Mouse (Mus musculus) left cerebral cortex, adult 11 months (tissue): ENCODE results near the gene Cbr2.

Source experiments
- DNase-seq: peaks from one replicate; pipeline ENCODE4 v3.0.0; 2022; ENCODE audit warnings: low spot score

The Cbr2 gene

DNA sequence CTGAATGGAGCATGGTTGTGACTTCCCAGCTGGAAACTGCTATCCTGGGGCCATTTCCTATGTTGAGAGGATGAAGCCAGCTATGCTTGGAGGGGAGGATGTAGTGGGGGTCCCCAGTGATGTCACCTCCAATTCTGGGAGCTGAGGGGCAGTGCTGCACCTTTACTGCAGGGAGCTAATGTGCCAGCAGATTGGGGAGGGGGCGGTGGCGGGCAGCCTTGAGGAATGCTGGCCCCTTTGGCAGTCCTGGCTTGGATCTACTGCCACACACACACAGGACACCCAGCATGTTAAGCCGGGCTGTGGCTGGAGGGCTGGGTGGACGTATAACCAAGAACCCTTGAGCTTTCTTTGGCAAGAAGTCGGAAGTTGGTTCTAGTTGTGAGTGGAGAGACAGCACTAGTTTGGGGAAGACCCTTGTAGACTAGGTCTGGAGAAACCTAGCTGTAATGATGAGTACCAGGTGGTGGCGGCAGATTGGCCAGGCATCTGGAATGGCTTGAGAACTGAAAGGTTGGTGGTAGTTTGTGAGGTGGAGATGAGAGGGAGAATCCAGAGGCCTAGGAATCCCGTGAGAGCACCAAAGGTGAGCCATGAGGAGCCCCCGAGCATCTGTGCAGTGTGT, 19.8 kb downstream of the Cbr2 start:
- no peak for DNase-seq

DNA sequence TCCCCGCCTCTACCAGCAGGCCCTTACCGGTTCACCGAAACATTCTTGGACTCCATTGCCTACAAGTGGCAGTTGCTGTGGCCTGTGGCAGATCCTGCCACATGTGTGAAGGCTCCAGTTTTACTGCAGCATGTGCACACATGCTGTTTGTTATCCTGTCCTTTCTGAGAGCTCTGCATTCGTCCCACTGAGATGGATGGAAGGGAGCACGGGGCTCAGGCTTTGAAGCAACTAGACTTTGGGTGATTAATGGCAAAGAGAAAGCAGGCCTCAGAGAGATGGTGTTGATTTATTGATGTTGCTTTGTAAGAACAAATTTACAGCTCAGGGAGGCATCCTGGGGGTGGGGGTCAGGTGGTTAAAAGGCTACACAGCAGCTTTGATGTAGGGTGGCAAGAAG, 21.2 kb downstream of the Cbr2 start:
- DNase-seq: no peak

DNA sequence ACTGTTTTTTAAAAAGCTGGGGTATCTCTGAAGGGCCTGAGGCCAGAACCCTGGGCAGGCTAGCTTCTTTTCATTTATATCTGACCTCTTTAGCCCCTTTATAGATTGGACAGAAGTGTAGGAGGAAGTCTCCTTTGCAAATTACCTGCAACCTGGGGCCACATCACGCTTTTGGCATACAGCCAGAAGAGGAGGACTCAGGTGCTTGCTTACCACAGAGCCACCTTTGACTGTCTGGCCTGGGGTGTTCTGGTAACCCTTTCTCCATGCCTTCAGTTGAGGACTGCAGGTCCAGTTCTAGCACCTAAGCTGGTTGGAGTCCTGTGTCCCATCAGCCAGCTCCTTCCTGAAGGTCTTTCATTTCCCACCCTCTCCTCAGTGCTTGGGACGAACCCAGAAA, 22.4 kb downstream of the Cbr2 start:
- no peak for DNase-seq

GRCm38 (mm10) chr11:120707969-120708368, 23.9 kb downstream of the Cbr2 start:
- no peak for DNase-seq

GRCm38 (mm10) chr11:120707225-120707624, 24.7 kb downstream of the Cbr2 start:
- no peak for DNase-seq

DNA sequence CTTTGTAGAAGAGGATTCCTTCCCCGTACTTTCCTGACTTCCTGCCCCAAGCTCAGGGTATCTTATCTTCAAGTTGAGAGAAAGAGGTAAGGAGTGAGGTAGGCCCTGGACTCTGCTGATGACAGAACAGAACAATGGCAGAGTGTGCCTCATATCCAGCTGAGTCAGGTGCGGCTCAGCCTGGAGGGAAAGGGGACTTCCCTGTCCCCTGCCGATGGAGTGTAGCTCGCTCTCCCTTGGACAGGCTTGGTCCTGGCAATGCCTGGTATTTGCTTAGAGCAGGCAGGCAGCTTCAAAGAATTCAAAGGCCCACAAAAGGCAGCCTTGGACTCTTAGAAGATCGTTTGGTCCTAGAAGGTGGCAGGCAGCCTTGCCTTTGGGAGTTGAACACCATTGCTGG, 25.8 kb downstream of the Cbr2 start:
- no peak for DNase-seq

- no peak for DNase-seq
These were observed 27.2 kb downstream of the Cbr2 start for GRCm38 (mm10) chr11:120704486-120705325.

- DNase-seq: no peak
These were observed 28.0 kb downstream of the Cbr2 start for GRCm38 (mm10) chr11:120703696-120704454.

DNA sequence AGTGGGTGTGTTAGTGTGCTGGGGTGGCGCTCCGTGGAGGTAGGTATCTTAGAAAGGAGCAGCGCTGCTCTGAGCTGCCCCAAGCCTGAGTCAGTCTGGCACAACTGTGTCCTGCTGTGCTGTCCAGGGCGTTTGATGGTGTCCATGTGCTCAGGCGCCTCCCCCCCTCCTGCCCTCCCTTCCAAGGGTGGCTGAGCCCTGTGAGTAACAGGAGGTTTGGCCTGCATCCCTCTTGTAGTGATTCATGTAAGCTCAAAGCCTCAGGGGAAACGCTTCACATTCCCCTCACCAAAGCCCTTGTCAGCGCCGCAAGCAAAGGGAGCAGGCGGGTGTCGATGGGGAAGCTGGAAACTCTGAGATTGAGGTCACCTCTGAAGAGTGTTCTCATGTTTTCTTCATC, 34.2 kb downstream of the Cbr2 start:
- DNase-seq: no peak

- DNase-seq: no peak
These were observed 35.3 kb downstream of the Cbr2 start for GRCm38 (mm10) chr11:120696568-120696967.

DNA sequence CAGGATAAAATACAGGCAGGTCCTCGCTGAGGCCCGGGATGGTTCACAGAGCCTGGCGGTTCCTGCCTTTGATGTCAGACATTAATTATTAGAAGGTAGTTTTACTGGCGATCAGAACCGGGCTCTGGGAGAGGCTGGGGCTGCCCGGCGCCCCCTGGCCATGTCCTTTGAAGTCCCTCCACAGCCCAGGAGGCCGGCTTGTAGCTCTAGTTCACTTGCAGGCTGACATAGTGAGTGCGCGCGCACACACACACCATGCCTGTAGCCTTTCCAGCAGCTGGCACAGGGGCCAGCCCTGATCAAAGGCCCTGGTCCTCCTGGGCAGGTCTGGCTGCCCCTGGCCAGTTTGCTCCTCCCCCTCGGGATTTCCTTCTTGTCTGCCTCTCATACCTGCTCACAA, 36.3 kb downstream of the Cbr2 start:
- no peak for DNase-seq

DNA sequence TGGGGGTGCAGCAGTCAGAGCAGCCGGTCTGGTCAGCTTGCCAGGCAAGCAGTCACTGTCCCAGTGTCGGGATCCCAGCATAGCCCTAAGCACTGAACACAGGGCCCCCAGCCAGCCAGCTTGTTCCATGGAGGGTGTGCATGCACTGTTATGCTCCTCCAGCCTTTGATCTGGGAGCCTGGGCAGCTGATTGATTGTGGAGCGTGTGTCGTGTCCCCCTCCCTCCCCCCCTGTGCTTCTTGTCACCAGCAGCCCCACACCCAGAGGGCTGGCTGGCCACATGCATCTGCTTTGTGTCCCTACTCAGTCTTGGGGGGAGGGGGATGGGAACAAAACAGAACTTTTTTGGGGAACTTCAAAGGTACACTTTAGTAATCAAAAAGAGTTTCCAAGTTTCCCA, 36.7 kb downstream of the Cbr2 start:
- DNase-seq: no peak

DNA sequence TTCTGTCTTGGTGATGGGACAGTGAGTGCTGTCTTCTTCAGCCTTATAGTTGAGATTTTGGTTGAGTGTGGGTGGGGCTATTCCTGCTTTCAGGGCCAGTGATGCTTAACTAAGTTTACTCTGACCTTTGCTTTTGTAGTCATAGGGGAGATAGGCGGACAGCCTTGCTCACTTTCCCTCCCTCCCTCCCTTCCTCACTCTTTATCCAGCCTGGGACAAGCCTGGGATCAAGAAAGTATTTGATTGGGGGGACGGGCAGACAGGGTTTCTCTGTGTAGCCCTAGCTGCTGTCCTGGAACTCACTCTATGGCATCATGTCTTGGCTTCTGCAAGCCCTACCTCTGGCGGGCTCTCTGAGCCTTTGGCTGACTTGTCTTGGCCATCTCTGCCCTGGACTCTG, 38.5 kb downstream of the Cbr2 start:
- no peak for DNase-seq

GRCm38 (mm10) chr11:120692471-120693011, 39.4 kb downstream of the Cbr2 start:
- DNase-seq: no peak

DNA sequence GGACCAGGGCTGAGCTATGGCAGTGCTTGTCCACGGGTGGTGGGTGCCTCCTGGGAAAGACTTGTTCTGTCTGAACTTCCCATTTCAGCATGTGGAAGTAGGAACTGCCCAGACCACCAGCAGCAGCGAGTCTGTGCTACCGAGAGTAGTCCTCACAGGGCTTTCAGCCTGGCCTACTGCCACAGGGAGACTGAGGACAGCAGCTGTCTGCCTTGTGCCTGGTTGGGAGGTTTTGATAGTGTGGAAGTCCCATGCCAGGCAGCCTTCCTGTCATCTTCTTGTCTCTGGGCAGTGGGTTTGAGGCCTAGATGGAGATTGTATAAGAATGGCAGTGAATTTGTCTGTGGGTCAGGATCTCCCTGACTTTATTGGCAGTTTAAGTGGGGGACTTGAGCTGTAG, 42.5 kb downstream of the Cbr2 start:
- DNase-seq: no peak

DNA sequence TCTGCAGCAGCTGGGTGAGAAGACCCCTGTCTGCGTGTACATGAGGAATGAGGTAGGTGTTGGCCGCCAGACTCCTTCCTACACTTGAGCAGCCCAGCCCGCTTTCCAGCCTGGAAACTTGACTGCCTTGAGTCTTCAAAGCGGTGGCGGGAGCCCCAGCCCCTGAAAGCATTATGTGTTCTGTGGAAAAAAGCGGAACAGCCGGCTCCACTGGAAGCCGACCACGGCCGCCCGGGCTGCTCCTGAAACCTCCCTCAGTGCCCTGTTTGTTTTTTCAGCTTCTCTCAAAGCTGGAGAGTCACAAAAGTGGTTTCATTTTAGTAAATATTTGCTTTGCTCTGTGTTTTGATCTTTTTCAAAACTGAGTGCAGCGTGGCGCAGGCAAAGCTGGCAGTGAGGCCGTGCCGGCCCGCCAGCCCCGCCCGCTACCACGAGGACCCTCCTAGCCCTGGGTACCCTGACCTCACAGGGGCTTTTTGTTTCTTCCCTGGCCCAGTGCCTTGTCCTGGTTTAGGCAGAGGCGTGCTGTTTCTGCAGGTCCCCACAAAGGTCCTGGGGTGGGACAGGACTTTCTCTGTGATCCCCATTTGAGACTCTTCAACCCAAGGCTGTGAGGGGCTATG, 45.2 kb downstream of the Cbr2 start:
- DNase-seq: no peak

- no peak for DNase-seq
These were observed 47.3 kb downstream of the Cbr2 start for GRCm38 (mm10) chr11:120684660-120685059.

GRCm38 (mm10) chr11:120684086-120684485, 47.8 kb downstream of the Cbr2 start:
- no peak for DNase-seq

- DNase-seq: no peak
These were observed 48.4 kb downstream of the Cbr2 start for GRCm38 (mm10) chr11:120683536-120683935.

DNA sequence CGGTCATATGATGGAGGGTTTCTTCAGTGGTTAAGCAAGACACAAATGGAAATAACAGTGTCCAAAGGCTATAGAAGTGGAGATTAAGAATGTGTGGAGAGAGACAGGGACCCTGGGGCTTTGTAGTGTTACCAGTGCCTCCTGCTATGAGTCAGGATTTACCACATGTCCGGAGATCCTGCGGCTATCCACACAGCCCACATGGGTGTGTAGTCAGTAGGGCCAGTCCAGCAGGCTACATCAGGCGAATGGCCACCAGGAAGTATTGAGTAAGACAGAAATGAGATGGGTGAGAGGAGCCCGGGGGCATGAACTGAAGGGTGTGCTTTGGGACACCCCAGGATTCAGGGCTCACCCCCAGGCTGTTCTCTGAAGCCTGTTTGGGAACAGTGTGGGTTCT, 49.2 kb downstream of the Cbr2 start:
- DNase-seq: no peak

GRCm38 (mm10) chr11:120679909-120680308, 52.0 kb downstream of the Cbr2 start:
- no peak for DNase-seq
